Mouse (Mus musculus) B cell, adult 2 months (primary cell): ENCODE results near the gene Stx2.
A peak's percentile ranks its signal among the peaks of the same experiment; 100 is the strongest.

ENCODE experiments used
- DNase-seq, 2 experiments: peaks; one replicate each; pipeline ENCODE4 v3.0.0; 2022

The Stx2 gene

GRCm38 (mm10) chr5:128952291-128953195, 55.8 kb downstream of the Stx2 start:
- no peak for DNase-seq

- DNase-seq, result no peak
Measured at GRCm38 (mm10) chr5:128951472-128951871, 56.9 kb downstream of the Stx2 start.

GRCm38 (mm10) chr5:128947093-128947492, 61.3 kb downstream of the Stx2 start:
- peak; percentile 22 to 25 for DNase-seq

- no peak for DNase-seq
Measured at GRCm38 (mm10) chr5:128940436-128940835, 67.9 kb downstream of the Stx2 start.

- DNase-seq, result no peak
Measured at GRCm38 (mm10) chr5:128935359-128935899, 72.9 kb downstream of the Stx2 start.
